22 mouse cellular contexts compared by ENCODE assay signal in genomic region chr4:43257040-43257439, GRCm38 (mm10). TPM values are rescaled to one million over a fixed set of nuclear protein-coding genes. Genes with fewer than 3 reads are reported as not detected.
"Had no signal": no experiment of that assay in that cellular context is flagged by ENCODE, and none has a peak within 500 bp of the region (broad histone marks: within the 10 kb centered on the region; RNA-seq: fewer than 3 reads in every experiment).

No protein-coding gene starts in this region.

- H3K36me3 ChIP-seq: limb, embryonic 12.5 days; limb, embryonic 15.5 days; lung, embryonic 15.5 days; stomach, embryonic 15.5 days had no signal

- DNase-seq: kidney, adult 2 months; kidney, postnatal 25 days; left cerebral cortex, postnatal 4 days; liver, postnatal 0 days; lung, postnatal 10 days; lung, postnatal 36 days; right cerebral cortex, postnatal 25 days; spleen, adult 18-20 months; thymus, adult 18-20 months; thymus, postnatal 36 days had no signal

- H3K27me3 ChIP-seq: limb, embryonic 12.5 days; limb, embryonic 15.5 days; lung, embryonic 15.5 days; midbrain, embryonic 13.5 days; neural tube, embryonic 13.5 days; stomach, embryonic 15.5 days had no signal

- H3K4me3 ChIP-seq: limb, embryonic 12.5 days; limb, embryonic 15.5 days; lung, embryonic 15.5 days; megakaryocyte, embryonic 14.5 days; midbrain, embryonic 10.5 days; midbrain, embryonic 13.5 days; myocyte; neural tube, embryonic 13.5 days; stomach, embryonic 15.5 days had no signal

- H3K27ac ChIP-seq: kidney, postnatal 0 days; limb, embryonic 12.5 days; limb, embryonic 15.5 days; liver, embryonic 14.5 days; lung, embryonic 15.5 days; midbrain, embryonic 10.5 days; midbrain, embryonic 13.5 days; neural tube, embryonic 13.5 days; stomach, embryonic 15.5 days had no signal

- H3K9me3 ChIP-seq: limb, embryonic 12.5 days; limb, embryonic 15.5 days; lung, embryonic 15.5 days; megakaryocyte, embryonic 14.5 days; midbrain, embryonic 10.5 days; midbrain, embryonic 13.5 days; neural tube, embryonic 13.5 days; stomach, embryonic 15.5 days had no signal

- H3K9ac ChIP-seq: limb, embryonic 12.5 days; limb, embryonic 15.5 days; liver, embryonic 14.5 days; liver, postnatal 0 days; lung, embryonic 15.5 days; midbrain, embryonic 13.5 days; neural tube, embryonic 13.5 days; stomach, embryonic 15.5 days had no signal

- H3K4me1 ChIP-seq: midbrain, embryonic 13.5 days; neural tube, embryonic 13.5 days; stomach, embryonic 15.5 days had no signal

- ATAC-seq: liver, postnatal 0 days; midbrain, embryonic 13.5 days; midbrain, embryonic 16.5 days had no signal

RNA-seq across cellular contexts. Expression of gene Atp8b5, which starts 9.9 kb away (rescaled TPM):
- polyA plus RNA-seq: myocyte had no signal
